Mouse (Mus musculus) brain, adult 2 months (tissue): ENCODE data around the gene Gpc2.
A peak's percentile ranks its signal among the peaks of the same experiment; 100 is the strongest.

Source experiments
- DNase-seq: peaks from one replicate; pipeline ENCODE4 v3.0.0; 2011; ENCODE audit warnings: low read depth, low spot score

Gpc2 gene

DNA sequence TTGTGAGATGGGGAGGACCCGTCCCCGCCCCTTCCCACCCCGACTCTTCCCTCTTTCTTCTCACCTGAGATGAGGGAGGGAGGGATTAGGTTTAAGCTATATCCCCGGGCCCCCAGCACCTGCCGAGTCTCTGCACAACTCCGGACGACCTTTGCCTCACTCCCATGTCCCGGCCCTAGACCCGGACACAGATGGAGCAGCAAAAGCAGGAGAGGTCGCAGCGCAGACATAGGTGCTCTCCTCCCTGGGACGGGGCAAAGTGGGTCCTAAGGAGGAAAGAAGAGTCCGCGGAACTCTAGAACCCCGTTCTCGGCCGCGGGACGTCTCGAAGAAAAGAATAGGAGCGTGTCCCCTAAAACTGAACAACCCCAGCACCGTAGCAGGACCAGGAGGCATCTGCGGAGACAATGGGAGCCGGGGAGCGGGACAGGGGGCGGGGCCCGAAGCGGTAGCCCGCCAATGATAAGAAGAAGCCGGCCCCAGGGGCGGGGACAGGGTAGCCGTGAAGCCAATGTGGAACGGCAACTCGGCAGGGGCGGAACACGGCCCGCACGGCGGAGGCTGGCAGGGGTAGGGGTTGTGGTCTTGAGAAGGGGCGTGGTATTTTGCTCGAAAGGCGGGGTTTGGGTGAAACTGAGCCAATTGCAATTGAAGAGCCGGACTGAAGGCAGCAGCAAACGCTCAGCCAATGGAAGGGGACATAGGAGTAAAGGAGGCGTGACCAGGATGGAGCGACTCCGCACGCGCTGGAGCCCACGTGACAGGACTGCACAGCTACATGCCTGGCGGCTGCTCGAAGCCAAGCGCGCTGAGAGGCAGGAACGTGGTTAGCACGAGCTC lies at the start of gene Gpc2, which contains the start of the genes Gm43720 and Stag3:
Gpc2 (minus strand) TSS at position 421 of the 840 bp plus-strand sequence.
Gm43720 (minus strand) TSS at position 374 of the 840 bp plus-strand sequence.
Stag3 (plus strand) TSS at position 656 of the 840 bp plus-strand sequence.
- peak; percentile 92 for DNase-seq

DNA sequence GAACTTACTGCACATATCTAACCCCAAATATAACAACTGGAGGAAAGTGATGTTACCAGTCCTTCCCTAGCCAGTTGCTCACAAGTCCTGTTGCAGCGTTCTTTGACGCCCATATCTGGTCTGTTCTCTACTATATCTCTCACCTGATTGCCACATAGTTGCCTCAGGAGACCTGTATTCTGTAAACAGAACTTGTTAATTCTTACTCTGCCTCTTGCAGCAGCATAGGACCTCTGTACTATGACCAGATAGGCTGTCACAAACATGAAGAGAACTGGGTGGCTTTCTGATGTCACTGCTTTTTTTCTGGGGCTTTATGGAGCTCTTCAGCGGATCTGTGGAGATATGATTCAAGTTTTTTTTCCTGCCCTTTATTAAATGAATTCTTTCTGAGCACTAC lies 33.0 kb upstream of the Gpc2 start:
- no peak for DNase-seq

DNA sequence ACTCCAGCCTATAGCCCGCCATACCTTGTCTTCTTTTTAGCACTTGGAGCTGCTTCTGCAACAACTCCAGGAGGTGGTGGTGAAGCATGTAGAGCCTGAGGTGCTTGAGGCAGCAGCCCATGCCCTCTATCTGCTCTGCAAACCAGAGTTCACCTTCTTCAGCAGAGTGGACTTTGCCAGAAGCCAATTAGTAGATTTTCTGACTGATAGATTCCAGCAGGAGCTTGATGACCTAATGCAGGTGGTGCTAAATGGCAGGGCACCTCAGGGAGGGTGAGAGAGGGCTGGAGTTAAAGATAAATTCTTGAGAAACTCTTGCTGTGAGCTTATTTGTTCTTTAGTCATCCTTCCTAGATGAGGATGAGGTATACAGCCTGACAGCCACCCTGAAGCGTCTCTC lies 19.8 kb upstream of the Gpc2 start:
- no peak for DNase-seq

DNA sequence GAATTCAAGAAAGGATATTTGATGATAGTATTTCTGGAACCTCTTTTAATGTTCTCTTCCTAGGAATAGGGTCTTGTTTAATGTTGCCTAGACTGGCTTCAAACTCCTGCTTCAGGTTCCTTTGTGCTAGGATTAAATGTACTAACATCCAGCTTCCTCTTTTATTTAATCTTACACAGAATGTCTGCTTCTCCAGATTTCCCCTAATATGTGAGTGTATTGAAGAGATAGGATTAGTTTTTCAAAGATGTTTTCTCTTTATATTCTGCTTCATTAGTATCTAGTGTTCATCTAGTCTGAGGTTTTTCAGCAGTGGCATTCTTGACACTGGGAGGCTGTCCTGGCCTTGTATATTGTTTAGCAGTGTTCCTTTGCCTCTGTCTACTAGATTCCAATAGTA lies 14.4 kb upstream of the Gpc2 start:
- no peak for DNase-seq

DNA sequence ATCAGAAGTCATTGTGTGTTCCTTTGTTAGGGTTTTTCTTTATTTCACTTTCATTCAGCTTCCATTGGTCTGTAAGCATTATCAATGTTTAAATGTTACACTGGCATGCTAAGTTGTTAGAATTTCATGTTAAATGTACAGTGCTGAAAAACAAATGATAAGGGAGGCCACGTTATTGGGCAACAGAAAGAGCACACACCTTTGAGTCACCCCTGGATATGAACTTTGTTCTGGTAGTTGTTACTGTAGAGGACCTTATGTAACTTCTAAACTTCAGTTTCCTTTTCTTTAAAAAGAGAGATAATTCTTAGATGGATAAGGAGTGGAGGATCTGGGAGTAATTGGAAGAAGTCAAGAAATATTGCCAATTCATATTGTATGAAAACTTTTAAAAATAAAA lies 11.8 kb upstream of the Gpc2 start:
- no peak for DNase-seq

DNA sequence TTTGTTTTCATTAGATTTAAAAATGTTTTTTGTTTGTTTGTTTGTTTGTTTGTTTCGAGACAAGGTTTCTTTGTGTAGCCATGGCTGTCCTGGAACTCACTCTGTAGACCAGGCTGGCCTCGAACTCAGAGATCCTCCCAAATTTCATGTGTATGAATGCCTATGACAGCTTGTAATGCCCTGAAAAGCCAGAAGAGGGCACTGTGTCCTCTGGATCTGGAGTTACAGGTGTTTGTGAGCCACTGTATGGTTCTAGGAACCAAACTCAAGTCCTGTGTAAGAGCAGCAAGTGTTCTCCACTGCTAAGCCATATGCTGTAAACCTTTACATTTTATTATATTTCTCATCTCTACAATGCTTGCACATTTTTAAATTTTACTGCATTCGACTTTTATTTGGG lies 8.1 kb upstream of the Gpc2 start:
- DNase-seq, result no peak

DNA sequence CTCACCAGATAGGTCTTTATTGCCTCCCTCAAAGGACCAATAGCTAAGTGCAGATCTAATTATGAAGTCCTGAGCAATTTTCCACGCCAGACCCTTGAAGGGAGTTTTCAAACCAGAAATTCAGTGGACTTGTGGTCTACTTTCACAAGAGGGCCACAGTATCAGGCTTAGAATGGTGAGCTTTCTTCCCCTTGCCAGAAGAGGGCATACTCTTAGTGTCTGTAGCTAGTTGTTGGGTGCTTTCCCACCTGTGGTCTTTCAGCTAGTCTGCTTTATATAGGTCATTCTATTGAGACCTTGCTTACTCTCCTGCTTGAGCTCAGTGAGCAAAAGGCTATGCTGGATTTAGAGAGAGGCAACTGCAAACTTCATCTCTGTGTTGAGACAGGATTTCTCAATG lies 3.7 kb upstream of the Gpc2 start:
- no peak for DNase-seq

DNA sequence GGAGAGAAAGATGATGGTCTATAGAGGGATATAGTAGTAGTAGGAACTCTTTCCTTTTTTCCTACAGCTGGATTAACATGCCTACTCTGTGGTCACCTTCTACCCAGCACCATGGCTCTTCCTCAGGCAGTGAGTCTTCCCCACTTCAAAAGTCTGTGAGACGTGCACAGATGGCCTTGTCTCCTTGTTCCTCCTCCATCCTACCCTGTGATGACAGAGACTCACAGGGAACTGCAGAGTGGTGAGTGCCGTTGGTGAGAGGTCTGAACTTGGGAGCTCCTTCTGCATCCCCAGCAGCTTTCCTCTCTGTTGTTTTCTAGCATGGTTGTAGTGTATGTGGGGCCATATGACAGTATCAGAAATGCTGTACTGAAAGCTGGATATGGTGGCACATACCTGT lies 2.0 kb upstream of the Gpc2 start:
- DNase-seq, result no peak

DNA sequence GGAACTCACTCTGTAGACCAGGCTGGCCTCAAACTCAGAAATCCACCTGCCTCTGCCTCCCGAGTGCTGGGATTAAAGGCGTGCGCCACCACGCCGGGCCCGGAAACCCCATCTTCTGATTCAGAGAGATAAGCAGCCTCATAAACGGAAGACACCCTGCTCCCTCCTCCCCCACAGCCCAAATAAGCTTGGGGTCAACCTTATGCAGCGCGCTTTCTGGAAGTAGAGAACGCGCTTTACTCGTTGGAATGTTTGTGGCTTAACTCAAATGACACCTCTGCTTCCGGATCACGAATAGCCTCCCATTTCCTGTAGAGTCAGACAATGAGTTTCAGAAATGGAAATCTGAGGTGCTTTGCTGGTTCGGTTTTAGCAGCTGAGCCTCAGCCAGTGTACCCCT lies 1.0 kb upstream of the Gpc2 start:
- no peak for DNase-seq

DNA sequence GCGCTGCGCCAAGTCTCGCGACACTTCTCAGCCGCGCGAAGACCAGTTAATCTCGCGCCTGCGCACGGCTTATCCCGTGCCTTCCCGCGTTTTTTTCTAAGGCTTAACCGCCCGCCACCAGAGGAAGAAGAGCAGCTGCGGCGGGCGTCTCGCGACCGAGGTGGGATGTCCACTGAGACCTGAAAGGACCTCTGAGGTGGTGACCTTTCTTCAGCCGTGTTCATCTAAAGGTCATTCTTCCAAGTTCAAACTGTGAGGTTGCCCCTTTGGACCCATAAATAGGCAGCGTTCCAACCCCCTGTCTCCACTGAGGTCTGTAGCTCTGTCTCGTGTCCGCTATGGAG lies 592 bp upstream of the Gpc2 start:
- DNase-seq, result no peak

DNA sequence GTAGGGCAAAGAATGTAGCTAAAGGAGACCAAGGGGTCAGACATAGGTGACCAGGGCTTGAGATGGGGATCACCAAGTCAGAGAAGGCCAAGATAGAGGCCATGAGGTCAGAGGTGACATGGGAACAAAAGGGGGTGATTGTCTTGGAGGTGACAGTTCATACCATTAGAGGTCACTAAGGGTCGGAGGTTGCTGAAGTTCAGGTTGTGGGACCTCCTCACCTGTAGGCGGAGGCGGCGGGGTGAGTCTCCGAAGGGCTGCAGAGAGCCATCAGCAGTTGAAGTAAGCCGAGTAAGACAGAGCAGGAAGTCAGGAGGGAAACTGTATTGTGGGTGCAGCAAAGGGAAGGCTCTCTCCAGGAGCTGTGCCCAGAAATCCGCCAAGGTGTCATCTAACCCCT lies 1.8 kb downstream of the Gpc2 start:
- DNase-seq, result no peak

DNA sequence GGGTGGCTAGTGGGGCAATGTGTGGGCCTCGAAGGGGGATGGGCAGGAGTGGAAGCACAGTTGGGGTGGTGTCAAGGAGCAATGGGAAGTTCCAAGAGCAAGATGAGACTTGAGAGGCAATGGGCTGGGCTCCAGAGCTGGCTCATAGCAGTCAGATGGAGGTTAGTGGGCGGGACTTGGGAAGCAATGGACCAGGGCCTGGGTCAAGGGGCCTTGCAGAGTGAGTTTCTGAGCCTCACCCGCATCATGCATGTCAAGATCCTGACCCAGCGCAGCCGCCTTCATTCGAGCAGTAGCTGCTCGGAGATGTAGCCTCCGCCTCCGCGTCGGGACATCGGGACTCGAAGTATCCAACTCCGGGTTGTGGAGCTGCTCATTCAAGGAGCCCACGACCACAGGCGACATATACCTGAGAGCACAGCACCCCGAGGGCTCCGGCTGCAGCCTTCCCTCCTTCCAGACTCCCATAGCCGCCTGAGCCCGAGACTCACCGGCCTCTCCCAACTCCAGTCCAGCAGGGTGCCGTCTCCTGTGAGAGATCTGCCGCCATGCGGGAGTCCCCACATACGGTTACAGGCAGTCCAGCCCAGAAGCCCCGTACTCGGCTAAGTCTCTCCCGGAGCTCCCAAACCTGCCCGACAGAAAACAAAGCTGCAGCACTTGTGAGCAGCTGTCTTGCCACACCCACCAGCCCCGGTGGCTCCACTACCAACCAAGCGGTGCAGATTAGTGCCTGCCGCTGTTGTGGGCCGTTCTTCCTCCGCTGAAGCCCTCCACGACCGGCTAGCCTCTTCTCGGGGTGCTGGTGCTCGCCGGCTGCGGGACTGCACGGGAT lies 4.4 kb downstream of the Gpc2 start:
- DNase-seq, result no peak

DNA sequence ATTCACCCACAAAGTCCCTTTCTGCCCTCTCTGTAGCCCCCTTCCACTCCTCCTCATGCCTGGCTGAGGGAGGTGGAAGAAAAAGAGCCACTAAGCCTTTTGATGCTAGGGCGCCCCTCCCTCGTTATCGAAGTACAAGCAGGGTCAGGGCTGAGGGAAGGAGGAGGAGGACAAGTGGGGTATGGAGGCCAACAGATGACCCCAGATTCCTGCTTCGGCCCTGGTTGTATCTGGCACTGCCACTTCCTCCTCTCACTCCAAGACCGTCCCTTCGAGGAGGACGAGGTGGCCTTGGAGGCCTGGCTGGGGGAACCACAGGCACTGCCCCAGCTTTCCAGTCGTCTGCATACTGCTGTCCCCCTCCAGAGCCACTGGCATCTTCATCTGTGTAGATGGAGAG lies 5.6 kb downstream of the Gpc2 start:
- DNase-seq, result no peak

DNA sequence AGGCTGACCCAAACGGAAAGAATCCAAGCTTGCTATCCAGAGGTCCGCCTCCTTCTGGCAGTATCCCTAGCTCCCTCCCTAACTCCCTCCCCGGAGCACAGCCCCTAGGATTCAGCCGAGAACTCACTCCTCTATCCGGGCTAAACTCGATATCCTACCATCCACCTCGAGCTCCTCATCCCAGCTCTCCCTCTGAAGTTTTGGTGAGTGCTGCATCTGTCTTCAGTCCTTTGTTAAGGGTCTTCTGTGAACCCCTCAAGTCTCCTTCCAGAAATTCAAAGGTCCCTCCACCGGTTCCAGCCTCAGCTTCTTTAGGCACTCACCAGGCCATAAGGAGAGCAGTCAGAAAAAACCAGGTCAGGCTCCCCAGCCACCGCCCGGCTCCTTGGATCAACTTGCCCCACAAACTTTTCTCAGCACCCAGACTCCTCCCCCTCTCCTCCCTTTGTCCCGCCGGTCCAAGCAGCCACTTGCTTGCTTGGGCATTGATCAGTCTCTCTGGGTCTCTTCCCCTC lies 7.3 kb downstream of the Gpc2 start, which contains the start of gene Gal3st4:
Gal3st4 (minus strand) TSS at position 432 of the 515 bp plus-strand sequence.
- no peak for DNase-seq

DNA sequence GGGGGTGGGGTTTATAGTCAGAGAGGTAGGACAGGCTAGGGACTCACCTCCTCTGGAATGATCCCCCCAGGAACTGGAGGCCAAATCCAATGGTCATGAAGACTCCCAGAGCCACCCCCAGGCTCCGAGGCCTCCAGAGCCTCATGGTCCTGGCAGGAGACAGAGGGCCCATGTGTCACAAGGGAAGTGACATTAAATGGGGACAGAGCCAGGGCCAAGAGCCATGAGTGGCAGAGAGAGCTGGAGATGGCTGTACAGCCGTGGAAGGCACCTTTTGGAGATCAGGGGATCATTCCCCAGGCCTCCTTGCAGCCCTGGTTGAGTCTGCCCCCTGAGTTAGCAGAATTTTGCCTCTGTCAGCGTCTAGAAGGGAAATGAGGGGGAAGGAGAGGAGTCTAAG lies 8.6 kb downstream of the Gpc2 start:
- no peak for DNase-seq

DNA sequence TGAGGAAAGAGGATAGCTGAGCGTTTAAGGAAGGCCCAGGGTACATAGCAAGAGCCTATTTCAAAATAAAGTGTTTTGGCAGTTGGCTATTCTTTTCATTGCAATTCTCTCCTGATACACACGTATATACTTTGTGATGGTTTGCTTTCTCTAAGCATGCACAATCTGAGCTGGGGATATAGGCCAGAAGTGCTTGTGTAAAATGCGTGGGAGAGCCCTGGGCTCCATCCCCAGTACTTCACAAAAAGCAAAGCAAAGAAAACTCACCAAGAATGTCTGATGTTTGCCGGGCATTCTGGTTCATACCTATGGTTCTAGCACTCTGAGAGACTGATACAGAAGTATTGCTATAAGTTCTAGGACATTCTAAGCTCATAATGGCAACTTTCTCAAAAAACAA lies 10.8 kb downstream of the Gpc2 start:
- peak; percentile 51 for DNase-seq

DNA sequence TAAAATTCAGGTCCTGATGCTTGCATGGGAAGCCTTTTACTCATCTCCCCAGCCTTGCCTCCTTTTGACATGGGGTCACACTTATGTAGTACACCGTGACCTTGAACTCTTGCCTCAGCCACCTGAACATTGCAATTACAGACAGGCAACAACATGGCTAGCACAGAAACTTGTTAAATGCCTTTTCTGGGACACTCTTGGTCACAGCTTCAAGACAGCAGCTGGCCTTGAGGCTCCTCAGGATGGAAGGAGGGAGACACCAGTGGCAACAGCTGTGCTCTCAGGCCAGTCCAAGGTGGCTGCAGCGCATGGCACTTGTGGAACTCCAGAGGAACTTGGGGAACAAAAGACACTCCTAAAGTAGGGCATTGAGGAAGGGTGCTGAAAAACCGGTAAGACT lies 12.7 kb downstream of the Gpc2 start:
- no peak for DNase-seq

DNA sequence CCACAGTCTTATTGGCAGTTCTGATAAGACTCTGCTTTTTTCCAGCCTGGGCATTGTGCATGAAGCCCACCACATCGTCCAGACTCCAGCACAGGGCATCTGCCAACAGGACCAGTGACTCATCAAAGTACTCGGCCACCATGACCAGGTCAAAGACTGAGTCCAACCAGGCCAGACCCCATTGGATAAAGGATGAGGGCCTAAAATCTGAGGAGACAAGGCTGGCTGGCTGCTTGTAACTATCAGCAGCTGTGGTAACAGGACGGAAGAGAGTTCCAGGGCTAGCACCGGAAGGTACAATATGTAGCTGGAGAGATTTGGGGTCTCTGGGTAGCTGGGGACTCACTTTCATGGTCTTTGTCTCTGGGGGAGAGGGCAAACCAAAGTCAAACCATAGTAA lies 14.1 kb downstream of the Gpc2 start:
- no peak for DNase-seq

DNA sequence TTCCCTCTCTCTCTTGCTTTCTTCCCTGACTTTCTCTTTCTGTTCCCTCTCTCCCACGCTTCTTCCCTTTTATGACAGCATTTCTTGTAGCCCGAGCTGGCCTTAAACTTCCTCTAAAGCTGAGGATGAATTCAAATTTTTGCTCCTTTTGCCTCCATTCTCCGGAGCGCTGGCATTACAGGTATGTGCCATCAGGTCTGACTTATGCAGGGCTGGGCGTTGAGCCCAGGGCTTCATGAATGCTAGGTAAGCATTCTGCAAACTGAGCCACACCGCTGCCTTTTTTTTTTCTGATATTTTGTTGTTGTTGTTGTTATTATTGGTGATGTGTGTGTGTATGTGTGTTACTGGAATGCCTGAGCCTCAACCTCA lies 15.6 kb downstream of the Gpc2 start:
- no peak for DNase-seq

DNA sequence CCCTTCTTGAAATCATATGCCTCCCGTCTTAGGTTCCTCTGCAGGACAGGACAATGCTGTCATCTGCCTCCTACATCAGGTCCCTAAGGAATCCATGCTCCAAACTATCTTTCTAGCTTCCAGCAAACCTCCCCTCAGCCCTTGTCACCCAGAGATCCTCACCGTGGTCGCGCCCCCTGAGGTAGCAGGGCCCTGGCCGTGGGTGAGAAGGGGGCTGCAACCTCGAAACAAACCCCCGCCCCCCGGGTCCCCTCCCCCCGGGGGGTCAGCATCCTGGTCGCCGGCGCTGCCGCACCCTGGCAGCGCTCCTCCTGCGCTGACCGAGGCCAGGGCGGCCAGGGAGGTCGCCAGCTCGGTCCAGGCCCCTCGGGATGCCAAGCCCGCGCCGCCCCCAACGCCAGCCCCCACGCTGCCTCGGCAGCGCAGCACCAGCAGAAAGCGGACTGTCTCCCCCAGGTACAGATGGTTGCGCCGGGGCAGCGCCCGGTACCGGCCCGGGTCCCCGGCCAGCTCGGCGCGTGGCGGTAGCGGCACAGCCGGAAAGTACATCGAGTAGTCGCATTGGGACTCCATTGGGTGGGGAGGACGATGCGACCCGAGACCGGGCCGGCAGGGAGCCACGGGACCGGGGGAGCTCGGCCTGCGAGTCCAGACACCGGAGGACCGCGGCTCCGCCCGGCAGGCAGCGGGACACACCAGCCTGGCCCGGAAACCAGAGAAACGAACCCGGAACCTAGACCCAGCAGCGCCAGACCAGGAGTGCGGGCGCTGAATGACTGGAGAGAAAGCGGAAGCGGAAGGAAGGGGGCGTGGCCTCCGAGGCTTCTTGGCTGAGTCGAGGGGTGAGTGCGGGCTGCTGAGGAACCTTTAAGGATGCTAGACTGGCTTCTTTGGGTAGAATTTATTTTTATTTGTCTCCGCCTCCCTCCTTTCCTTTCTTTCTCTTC lies 16.3 kb downstream of the Gpc2 start, which contains the start of gene BC037034:
BC037034 (minus strand) TSS at position 774 of the 947 bp plus-strand sequence.
- DNase-seq, result peak; percentile 97

DNA sequence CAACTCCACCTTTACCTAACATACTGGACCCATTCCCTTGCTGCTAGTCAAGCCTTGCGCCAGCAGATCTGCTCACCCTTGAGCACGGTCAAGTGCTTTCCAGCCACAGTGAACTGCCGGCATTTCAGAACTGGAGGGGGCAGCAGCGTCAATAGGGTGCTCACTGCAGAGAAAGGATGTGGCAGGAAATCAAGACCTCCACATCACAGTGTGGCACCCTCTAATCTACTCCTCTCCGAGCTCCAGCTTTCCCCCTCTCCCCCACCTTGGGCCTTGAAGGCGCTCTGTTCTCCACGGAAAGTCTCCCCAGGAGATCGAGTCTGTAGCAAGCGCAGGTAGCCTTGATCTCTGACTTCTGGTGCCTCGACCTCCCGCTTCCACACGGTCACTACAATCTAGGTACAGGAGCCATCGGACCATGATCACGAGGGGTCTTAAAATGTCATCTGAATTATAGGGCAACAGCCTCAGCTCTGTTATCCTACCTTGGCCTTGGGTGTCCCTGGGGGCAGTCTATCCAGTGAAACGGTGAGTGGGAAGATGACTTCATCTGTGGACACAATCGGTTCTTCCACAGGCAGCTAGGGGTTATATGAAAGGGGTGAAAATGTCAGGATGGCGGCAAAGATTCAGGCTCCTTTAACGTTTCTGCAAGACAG lies 17.1 kb downstream of the Gpc2 start:
- no peak for DNase-seq
